Mouse (Mus musculus): ENCODE data around the gene Evi5l. TPM values are rescaled to one million over a fixed set of nuclear protein-coding genes. Genes with fewer than 3 reads are reported as not detected.
A peak's percentile ranks its signal among the peaks of the same experiment; 100 is the strongest.

The Evi5l gene
- 28.1 and 33.5 TPM in 2 replicates for polyA plus RNA-seq (2014; fragmentation: Nextera tagmentation; extraction: Ambion mirVana)

DNA sequence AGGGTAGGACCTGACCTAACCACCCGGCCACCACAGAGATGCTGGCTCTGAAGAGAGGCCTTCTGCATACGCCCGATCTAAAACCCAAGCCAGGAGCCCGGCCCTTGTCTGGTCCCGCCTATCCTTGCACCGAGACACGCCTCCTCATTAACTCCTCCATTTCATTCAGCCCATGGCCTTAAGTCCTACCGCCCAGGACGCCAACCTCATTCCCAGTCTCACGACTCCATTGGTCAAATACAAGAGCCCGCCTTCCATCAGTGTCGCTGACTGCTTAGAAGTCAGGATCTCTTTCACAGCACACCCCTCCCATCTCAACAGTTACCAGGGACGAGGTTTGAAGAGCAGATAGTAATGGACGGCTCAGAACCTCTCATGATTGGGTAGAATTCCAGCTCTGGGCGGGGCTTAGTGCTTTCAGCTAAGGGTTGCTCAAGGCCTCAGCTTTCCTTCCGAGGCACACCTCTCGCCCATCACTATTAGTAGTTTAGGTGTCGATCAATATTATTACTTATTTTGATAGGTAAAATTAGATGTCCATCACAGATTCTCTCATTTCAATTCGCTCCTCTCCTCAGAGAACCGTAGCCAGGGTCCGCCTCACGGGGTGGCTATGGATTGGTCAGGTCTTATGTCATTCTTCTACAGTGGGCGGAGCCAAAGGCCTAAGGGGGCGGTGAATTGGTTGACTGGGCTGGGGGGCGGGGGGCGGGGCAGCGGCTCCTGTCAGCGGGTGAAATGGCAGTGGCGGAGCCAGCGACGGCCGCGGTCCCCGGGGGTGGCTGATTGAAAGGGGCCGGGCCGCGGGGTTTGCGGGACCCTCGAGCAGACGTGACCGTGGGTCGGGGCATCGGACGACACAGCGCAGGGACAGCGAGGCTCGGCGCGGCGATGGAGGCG, at the start of gene Evi5l:
Gene Evi5l, plus strand, starts transcription at position 716 of the 900 bp plus-strand sequence.
- Histone ChIP-seq H3K36me3 (ENCODE audit: control insufficient read depth, insufficient read depth, low read length) (no peaks in the 10 kb centered on the region), H3K4me2 (replicated peaks; ENCODE audit: low read depth, low read length) (peak within 1 kb of the TSS; percentile 83), H3K9me3 (ENCODE audit: control insufficient read depth, low read length) (no peaks in the 10 kb centered on the region), H3K4me1 (replicated peaks; ENCODE audit: control insufficient read depth, insufficient read depth, low read length) (no peaks in the 10 kb centered on the region), H3K27me3 (ENCODE audit: control insufficient read depth, insufficient read depth, low read length) (no peaks in the 10 kb centered on the region), H3K9ac (ENCODE audit: low read depth, low read length) (peak within 1 kb of the TSS; percentile 76), H3K4me3 (ENCODE audit: low read depth, low read length) (peak within 1 kb of the TSS; percentile 80), H3K27ac (ENCODE audit: low read depth, low read length) (peak within 1 kb of the TSS; percentile 71)
- DNase-seq (ENCODE audit: low spot score): peak; percentile 99
- peak; percentile 99 for ATAC-seq (ENCODE audit: low FRiP score)
- 1% methylated on average over 50 of the region's 51 CpGs for WGBS

DNA sequence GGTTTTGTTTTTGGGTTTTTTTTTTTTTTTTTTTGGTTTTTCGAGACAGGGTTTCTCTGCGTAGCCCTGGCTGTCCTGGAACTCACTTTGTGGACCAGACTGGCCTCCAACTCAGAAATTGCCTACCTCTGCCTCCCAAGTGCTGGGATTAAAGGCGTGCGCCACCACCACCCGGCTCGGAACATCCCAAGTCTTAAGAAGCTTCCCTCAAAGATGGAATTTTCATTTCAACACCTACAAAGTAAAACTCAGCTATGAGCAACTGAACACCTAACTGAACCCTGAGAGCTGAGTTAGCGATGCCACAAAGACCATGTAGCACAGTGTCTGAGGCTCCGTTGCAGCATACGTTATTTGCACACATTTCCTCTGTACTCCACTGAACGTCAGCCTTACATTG, 32.6 kb upstream of the Evi5l start, which contains the start of gene Cd209g:
Gene Cd209g, plus strand, starts transcription at position 301 of the 400 bp plus-strand sequence.
- no peaks in the 10 kb centered on the region for H3K4me1 ChIP-seq (replicated peaks; ENCODE audit: control insufficient read depth, insufficient read depth, low read length)
- WGBS: 94% methylated on average over 10 of the region's 10 CpGs
- no peaks in the 10 kb centered on the region for H3K36me3 ChIP-seq (ENCODE audit: control insufficient read depth, insufficient read depth, low read length)
- DNase-seq (ENCODE audit: low spot score): no peak
- no peak for ATAC-seq (ENCODE audit: low FRiP score)
- no peak within 1 kb of the TSS for H3K4me3 ChIP-seq (ENCODE audit: low read depth, low read length)
- H3K9me3 ChIP-seq (ENCODE audit: control insufficient read depth, low read length): no peaks in the 10 kb centered on the region
- H3K27me3 ChIP-seq (ENCODE audit: control insufficient read depth, insufficient read depth, low read length): no peaks in the 10 kb centered on the region
- H3K27ac ChIP-seq (ENCODE audit: low read depth, low read length): no peak within 1 kb of the TSS
- no peak within 1 kb of the TSS for H3K9ac ChIP-seq (ENCODE audit: low read depth, low read length)
- H3K4me2 ChIP-seq (replicated peaks; ENCODE audit: low read depth, low read length): no peak within 1 kb of the TSS

DNA sequence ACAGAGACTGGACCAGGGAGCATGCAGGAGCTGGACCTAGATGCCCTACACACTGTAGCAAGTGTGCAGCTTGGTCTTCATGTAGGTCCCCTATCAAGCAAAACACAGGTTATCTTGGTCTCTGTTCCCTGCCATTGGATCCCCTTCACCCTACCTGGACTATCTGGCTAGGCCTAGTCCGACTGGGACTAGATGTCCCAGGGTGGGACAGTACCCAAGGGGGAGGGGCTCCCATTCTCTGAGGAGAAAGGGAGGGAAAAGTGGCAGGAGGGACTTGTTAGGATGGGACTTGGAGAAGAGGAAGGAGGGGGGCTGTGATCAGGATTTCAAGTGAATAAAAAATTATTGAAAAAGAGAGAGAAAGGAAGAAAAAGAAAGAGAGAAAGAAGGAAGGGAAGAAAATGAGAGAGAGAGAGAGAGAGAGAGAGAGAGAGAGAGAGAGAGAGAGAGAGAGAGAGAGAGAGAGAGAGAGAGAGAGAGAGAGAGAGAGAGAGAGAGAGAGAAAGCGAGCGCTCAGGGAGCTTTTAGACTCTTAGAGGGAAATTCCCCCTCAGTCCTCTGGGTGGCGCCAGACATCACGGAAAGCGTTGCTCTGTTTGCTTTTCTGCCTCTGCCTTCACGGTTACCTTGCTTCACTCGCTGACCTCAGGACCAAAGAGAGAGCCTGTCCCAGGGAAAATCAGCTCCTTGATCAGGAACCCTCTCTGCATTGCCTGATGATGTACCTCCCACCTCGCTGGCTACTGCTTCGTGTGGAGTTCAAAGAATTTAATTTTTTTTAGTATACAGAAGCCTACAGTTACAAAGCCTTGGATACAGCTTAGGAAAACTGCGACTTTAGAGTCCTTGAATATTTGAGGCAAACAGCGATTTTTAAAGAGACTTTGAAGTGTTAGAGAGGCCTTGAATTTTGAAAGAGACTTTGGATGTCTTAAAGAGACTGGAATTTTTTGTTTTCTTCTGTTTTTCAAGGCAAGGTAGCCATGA, 26.4 kb upstream of the Evi5l start:
- Histone ChIP-seq H3K4me1 (replicated peaks; ENCODE audit: control insufficient read depth, insufficient read depth, low read length) (no peaks in the 10 kb centered on the region), H3K27ac (ENCODE audit: low read depth, low read length) (no peak overlapping the region), H3K4me2 (replicated peaks; ENCODE audit: low read depth, low read length) (no peak overlapping the region), H3K36me3 (ENCODE audit: control insufficient read depth, insufficient read depth, low read length) (no peaks in the 10 kb centered on the region), H3K9me3 (ENCODE audit: control insufficient read depth, low read length) (no peaks in the 10 kb centered on the region), H3K9ac (ENCODE audit: low read depth, low read length) (no peak overlapping the region), H3K4me3 (ENCODE audit: low read depth, low read length) (no peak overlapping the region), H3K27me3 (ENCODE audit: control insufficient read depth, insufficient read depth, low read length) (no peaks in the 10 kb centered on the region)
- peak; percentile 89 for DNase-seq (ENCODE audit: low spot score)
- ATAC-seq (ENCODE audit: low FRiP score): peak; percentile 73
- 8% methylated on average over 12 of the region's 12 CpGs for WGBS

DNA sequence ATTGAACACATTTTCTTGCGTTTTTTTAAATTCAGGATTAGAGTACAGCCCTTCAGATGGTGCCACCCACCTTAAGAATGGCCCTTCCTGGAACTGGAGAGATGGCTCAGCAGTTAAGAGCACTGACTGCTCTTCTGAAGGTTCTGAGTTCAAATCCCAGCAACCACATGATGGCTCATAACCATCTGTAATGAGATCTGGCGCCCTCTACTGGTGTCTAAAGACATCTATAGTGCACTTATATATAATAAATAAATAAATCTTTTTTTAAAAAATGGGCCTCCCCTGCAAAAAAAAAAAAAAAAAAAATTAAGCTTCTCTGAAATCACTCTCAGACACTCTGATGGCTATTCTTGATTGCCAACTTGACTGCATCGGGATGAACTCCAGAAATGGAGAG, 24.6 kb upstream of the Evi5l start:
- Histone ChIP-seq H3K27ac (ENCODE audit: low read depth, low read length) (no peak overlapping the region), H3K9me3 (ENCODE audit: control insufficient read depth, low read length) (no peaks in the 10 kb centered on the region), H3K27me3 (ENCODE audit: control insufficient read depth, insufficient read depth, low read length) (no peaks in the 10 kb centered on the region), H3K4me3 (ENCODE audit: low read depth, low read length) (no peak overlapping the region), H3K4me1 (replicated peaks; ENCODE audit: control insufficient read depth, insufficient read depth, low read length) (no peaks in the 10 kb centered on the region), H3K36me3 (ENCODE audit: control insufficient read depth, insufficient read depth, low read length) (no peaks in the 10 kb centered on the region), H3K4me2 (replicated peaks; ENCODE audit: low read depth, low read length) (no peak overlapping the region), H3K9ac (ENCODE audit: low read depth, low read length) (no peak overlapping the region)
- 64% methylated on average over 3 of the region's 3 CpGs for WGBS
- no peak for ATAC-seq (ENCODE audit: low FRiP score)
- DNase-seq (ENCODE audit: low spot score): peak; percentile 36

DNA sequence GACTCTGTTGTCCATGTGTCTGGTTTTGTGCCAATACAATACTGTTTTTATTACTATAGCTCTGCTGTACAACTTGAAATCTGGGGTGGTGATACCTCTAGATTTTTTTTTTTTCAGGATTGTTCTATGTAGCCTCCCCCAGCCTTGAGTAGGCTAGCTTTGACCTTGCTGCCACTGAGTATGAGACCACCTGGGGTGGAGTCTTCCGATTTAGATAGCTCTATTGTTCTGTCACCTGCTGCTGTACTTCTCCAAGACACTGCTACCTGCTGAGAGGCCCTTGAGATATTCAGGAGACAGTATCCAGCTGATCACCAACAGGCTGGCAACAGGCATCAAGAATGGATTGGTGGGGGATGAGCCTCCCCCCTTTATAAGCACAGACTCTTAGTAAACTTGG, 19.1 kb upstream of the Evi5l start:
- Histone ChIP-seq H3K9ac (ENCODE audit: low read depth, low read length) (no peak overlapping the region), H3K36me3 (ENCODE audit: control insufficient read depth, insufficient read depth, low read length) (no peaks in the 10 kb centered on the region), H3K4me3 (ENCODE audit: low read depth, low read length) (no peak overlapping the region), H3K4me1 (replicated peaks; ENCODE audit: control insufficient read depth, insufficient read depth, low read length) (no peaks in the 10 kb centered on the region), H3K4me2 (replicated peaks; ENCODE audit: low read depth, low read length) (no peak overlapping the region), H3K27ac (ENCODE audit: low read depth, low read length) (no peak overlapping the region), H3K27me3 (ENCODE audit: control insufficient read depth, insufficient read depth, low read length) (no peaks in the 10 kb centered on the region), H3K9me3 (ENCODE audit: control insufficient read depth, low read length) (no peaks in the 10 kb centered on the region)
- WGBS: 24% methylated on average over 1 of the region's 1 CpGs
- ATAC-seq (ENCODE audit: low FRiP score) (no peak), DNase-seq (ENCODE audit: low spot score) (no peak)

DNA sequence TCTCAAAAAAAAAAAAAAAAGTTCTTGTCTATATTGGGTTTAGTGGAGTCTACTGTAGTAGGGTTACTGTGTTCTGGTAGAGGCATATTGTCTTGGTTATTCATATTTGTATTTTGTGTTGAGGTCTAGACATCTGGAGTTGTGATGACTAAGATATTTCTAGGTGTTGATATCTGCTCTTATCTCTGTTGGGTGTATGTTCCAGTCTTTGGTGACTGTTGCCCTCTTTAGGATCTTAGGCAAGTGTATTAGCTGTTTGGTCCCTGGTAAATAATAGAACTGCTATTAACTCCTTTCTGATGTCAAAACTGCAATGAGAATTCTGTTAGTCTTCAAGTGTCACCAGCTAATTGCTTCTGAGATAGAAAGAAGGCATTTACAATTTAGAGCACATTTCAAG, 11.5 kb upstream of the Evi5l start:
- DNase-seq (ENCODE audit: low spot score): no peak
- Histone ChIP-seq H3K27me3 (ENCODE audit: control insufficient read depth, insufficient read depth, low read length) (no peaks in the 10 kb centered on the region), H3K9me3 (ENCODE audit: control insufficient read depth, low read length) (no peaks in the 10 kb centered on the region), H3K9ac (ENCODE audit: low read depth, low read length) (no peak overlapping the region), H3K4me1 (replicated peaks; ENCODE audit: control insufficient read depth, insufficient read depth, low read length) (no peaks in the 10 kb centered on the region), H3K36me3 (ENCODE audit: control insufficient read depth, insufficient read depth, low read length) (no peaks in the 10 kb centered on the region), H3K27ac (ENCODE audit: low read depth, low read length) (no peak overlapping the region), H3K4me2 (replicated peaks; ENCODE audit: low read depth, low read length) (no peak overlapping the region), H3K4me3 (ENCODE audit: low read depth, low read length) (no peak overlapping the region)
- ATAC-seq (ENCODE audit: low FRiP score): no peak

DNA sequence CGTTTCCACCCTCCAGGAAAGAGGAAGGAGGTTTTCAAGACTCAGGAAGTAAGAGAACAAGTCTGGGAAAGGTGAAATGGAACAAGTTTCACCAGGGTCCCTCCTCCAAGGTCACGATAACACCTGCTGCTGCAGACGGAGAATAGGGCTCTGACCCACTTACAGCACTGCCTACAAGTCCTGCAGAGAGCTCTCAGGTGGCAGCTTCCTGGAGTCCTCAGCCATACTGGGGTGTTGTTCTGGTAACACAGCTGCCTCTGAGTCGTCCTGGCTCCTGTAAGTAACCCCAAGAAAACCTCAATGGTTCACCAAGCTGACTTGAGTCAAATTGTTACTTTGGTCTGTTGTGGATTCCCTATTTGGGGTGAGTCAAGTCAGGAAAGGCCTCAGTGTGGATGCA, 3.6 kb upstream of the Evi5l start:
- no peak for ATAC-seq (ENCODE audit: low FRiP score)
- 66% methylated on average over 4 of the region's 4 CpGs for WGBS
- H3K4me2 ChIP-seq (replicated peaks; ENCODE audit: low read depth, low read length): no peak overlapping the region
- H3K27me3 ChIP-seq (ENCODE audit: control insufficient read depth, insufficient read depth, low read length): no peaks in the 10 kb centered on the region
- H3K9me3 ChIP-seq (ENCODE audit: control insufficient read depth, low read length): no peaks in the 10 kb centered on the region
- no peak for DNase-seq (ENCODE audit: low spot score)
- H3K4me1 ChIP-seq (replicated peaks; ENCODE audit: control insufficient read depth, insufficient read depth, low read length): no peaks in the 10 kb centered on the region
- no peak overlapping the region for H3K27ac ChIP-seq (ENCODE audit: low read depth, low read length)
- H3K4me3 ChIP-seq (ENCODE audit: low read depth, low read length): no peak overlapping the region
- H3K36me3 ChIP-seq (ENCODE audit: control insufficient read depth, insufficient read depth, low read length): no peaks in the 10 kb centered on the region
- no peak overlapping the region for H3K9ac ChIP-seq (ENCODE audit: low read depth, low read length)

DNA sequence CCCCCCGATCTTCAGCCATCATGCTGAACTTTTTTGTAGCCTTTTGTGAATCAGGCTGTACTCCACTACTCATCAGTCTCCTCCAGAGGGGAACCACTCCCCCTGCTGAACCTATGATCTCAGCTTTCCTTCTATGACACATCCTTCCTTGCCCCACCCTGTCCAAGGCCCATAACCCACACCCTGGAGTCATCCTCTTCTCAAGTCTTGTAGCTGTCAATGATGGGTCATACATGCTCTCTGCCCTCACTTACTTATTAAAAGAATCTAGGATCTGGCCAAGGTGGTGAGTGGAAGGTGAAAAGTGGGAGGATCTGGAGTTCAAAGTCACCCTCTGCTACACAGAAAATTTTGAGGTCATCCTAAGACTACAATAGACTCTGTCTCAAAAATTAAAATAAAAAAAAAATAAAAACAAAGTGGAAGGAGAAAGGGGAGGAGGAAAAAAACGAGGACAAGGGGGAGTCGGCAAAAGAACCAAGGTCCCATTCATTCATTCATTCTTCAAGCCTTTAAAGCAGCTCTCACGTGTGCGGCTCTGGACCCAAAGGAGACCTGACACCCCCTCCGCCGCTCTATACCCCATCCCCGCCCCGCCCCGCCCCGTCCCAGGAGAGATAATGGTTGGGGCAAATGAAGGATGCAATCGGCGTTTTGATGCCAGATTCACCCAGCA, 1.1 kb upstream of the Evi5l start:
- H3K36me3 ChIP-seq (ENCODE audit: control insufficient read depth, insufficient read depth, low read length): no peaks in the 10 kb centered on the region
- H3K4me2 ChIP-seq (replicated peaks; ENCODE audit: low read depth, low read length): peak overlapping the region; percentile 43
- H3K27me3 ChIP-seq (ENCODE audit: control insufficient read depth, insufficient read depth, low read length): no peaks in the 10 kb centered on the region
- peak overlapping the region; percentile 71 for H3K27ac ChIP-seq (ENCODE audit: low read depth, low read length)
- H3K9ac ChIP-seq (ENCODE audit: low read depth, low read length): peak overlapping the region; percentile 51; the same call in 1 of the 2 replicates
- H3K9me3 ChIP-seq (ENCODE audit: control insufficient read depth, low read length): no peaks in the 10 kb centered on the region
- ATAC-seq (ENCODE audit: low FRiP score) (no peak), DNase-seq (ENCODE audit: low spot score) (peak; percentile 14)
- no peaks in the 10 kb centered on the region for H3K4me1 ChIP-seq (replicated peaks; ENCODE audit: control insufficient read depth, insufficient read depth, low read length)
- H3K4me3 ChIP-seq (ENCODE audit: low read depth, low read length): peak overlapping the region; percentile 45
- 9% methylated on average over 13 of the region's 13 CpGs for WGBS

Measured in hindbrain, embryonic 11.5 days (tissue).